Mouse (Mus musculus): ENCODE results near the gene Rasal3. TPM values are rescaled to one million over a fixed set of nuclear protein-coding genes. Genes with fewer than 3 reads are reported as not detected.

Rasal3 gene
- polyA plus RNA-seq (2011; ENCODE audit: insufficient read length, low read depth, missing spikeins), result not detected in 2 replicates

DNA sequence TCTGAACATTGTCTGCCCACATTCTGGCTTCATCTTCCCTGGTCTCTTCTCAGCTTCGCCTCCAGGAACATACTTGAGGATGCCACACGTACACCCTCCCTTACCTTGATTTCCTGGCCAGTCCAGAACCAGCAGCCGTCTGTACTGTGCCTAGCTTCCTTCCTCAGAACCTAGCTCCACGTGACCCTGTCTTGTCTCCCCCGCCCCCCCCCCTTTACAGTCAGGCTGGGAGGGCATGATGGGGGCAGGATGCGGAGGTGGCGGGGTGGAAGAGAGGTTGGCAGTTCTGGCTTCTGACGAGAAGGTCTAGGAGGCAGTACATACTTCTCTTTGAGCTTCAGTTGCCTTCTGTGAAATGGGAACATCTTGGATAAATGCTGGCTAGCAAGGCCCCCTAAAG is at the start of gene Rasal3:
Rasal3 (minus strand) TSS at position 167 of the 400 bp plus-strand sequence.
- no peak within 1 kb of the TSS for H3K4me3 ChIP-seq (ENCODE audit: insufficient read depth, low read length)
- no peak for TF ChIP-seq CTCF (IDR thresholded peaks at IDR 0.05; ENCODE audit: borderline replicate concordance, insufficient read depth, low read length)
- no peak for TF ChIP-seq POLR2A (IDR thresholded peaks at IDR 0.05; ENCODE audit: low read depth, low read length)
- H3K27ac ChIP-seq (ENCODE audit: insufficient read depth, low read length), result no peak within 1 kb of the TSS

DNA sequence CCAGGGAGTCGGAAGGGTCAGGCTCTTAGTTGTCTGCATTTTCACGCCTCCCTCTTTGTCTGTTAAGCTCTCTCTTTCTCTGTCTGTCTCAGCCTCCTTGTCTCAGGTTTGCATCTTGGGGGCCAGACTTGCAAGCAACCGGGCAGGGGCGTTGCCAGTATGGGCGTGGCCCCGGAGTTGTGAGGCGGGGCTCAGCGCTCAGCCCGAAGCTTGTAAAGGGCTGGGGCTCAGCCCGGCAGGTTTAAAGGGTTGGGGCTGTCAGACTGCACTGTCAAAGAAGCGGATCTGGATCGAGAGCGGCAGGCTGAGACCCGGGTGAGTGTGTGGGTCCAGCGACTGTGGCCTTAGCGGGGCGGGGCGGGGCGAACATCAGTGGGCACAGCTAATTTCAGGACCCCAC is 49.1 kb upstream of the Rasal3 start, which contains the start of gene Cyp4f39:
Cyp4f39 (plus strand) TSS at position 242 of the 400 bp plus-strand sequence.
- Histone ChIP-seq H3K4me1 (ENCODE audit: control insufficient read depth, insufficient read depth, low read length) (no peaks in the 10 kb centered on the region), H3K4me3 (ENCODE audit: insufficient read depth, low read length) (0 out of 2 replicates have a peak within 1 kb of the TSS, but pooled peaks have one; percentile 4), H3K27ac (ENCODE audit: insufficient read depth, low read length) (no peak within 1 kb of the TSS)
- no peak for TF ChIP-seq POLR2A (IDR thresholded peaks at IDR 0.05; ENCODE audit: low read depth, low read length)
- TF ChIP-seq CTCF (IDR thresholded peaks at IDR 0.05; ENCODE audit: borderline replicate concordance, insufficient read depth, low read length), result no peak

More for the DNA sequence above, at the start of gene Rasal3:
- H3K4me1 ChIP-seq (ENCODE audit: control insufficient read depth, insufficient read depth, low read length), result no peaks in the 10 kb centered on the region

DNA sequence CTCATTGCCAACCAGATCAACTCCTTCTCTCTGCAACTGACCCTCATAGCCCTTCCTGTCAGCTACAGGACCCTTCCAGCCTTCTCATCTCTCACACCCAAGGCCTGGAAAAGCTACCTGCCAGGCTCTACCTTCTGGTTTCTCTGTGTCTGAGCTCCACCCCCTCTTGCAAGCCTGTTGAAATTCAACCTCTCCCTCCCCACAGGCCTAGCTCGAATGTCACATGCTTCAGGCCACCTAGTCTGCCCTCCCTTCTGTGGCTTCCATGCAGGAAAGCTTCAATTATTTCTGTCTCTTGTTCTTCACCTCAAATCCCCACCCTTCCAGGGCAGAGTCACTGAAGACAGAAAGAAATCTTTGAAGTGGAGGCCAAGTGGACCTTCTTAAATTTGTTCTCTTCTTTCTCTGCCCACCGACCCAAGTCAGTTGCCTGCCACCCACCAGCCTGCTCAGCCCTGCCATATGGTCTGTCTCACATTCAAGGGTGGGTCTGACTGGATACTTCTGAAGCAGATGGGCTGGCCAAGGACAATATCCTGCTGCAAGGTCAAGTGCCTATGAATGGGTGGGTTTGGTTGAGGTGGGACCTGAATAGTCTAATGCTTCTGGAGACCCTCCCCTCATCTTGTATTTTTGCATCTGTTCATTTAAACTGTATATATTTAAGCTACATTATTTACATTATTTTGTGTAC is 47.6 kb upstream of the Rasal3 start:
- no peaks in the 10 kb centered on the region for H3K4me1 ChIP-seq (ENCODE audit: control insufficient read depth, insufficient read depth, low read length)
- TF ChIP-seq CTCF (IDR thresholded peaks at IDR 0.05; ENCODE audit: borderline replicate concordance, insufficient read depth, low read length) (no peak), POLR2A (IDR thresholded peaks at IDR 0.05; ENCODE audit: low read depth, low read length) (no peak)

DNA sequence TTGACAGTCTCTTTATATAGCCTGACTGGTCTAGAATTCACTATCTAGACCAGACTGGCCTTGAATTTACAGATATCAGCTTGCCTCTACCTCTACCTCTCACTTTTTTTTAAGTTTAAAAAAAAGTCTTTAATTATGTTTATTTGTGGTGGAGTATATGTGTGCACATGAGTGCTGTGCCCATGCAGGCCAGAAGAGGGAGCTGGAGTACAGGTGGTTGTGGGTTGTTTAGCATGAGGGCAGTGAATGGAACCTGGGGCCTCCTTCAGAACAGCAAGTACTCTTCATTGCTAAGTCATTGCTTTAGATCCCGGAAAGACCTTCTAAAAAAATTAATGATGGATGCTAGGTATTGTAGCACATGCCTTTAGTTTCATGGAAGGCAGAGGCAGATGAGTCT is 45.7 kb upstream of the Rasal3 start:
- Histone ChIP-seq H3K4me3 (ENCODE audit: insufficient read depth, low read length) (no peak overlapping the region), H3K4me1 (ENCODE audit: control insufficient read depth, insufficient read depth, low read length) (no peaks in the 10 kb centered on the region), H3K27ac (ENCODE audit: insufficient read depth, low read length) (no peak overlapping the region)
- no peak for TF ChIP-seq CTCF (IDR thresholded peaks at IDR 0.05; ENCODE audit: borderline replicate concordance, insufficient read depth, low read length)
- TF ChIP-seq POLR2A (IDR thresholded peaks at IDR 0.05; ENCODE audit: low read depth, low read length), result no peak

More for the DNA sequence above, 47.6 kb upstream of the Rasal3 start:
- H3K4me3 ChIP-seq (ENCODE audit: insufficient read depth, low read length), result no peak overlapping the region
- no peak overlapping the region for H3K27ac ChIP-seq (ENCODE audit: insufficient read depth, low read length)

DNA sequence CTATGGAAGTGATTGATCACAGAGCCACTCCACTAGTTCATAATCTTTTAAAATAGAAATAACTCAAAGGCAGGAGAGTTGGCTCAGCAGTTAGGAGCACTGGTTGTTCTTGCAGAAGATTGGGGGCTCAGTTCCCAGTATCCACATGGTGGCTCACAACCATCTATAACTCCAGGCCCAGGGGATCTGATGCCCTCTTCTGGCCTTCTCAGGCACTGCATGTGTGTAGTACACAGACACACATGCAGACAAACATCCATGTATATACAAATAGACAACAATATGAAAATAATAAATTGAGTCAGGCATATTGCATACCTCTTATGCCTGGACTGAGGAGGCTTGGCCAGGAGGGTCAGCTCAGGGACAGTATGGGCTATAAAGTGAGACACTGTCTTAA is 43.8 kb upstream of the Rasal3 start:
- H3K4me3 ChIP-seq (ENCODE audit: insufficient read depth, low read length), result no peak overlapping the region
- H3K4me1 ChIP-seq (ENCODE audit: control insufficient read depth, insufficient read depth, low read length), result no peaks in the 10 kb centered on the region
- no peak for TF ChIP-seq CTCF (IDR thresholded peaks at IDR 0.05; ENCODE audit: borderline replicate concordance, insufficient read depth, low read length)
- TF ChIP-seq POLR2A (IDR thresholded peaks at IDR 0.05; ENCODE audit: low read depth, low read length), result no peak
- no peak overlapping the region for H3K27ac ChIP-seq (ENCODE audit: insufficient read depth, low read length)

DNA sequence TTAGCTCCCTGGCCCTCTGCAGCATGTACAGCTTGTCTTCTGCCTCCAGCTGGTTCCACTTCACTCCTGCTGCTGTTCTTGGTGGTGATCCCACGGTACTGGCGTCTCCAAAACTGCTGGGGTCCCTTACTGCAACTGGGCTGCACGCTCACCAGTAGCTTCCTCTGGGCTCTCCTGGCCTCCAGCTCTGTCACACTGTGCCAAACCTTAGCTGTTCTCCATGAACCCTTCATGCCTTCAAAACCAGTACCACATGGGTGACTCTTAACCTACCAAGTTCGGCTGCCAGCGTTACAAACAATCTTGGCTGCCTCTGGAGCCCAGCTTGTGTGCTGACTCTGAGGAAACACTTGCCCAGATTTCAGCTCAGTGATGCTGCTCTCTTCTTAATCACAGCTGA is 41.6 kb upstream of the Rasal3 start:
- no peak overlapping the region for H3K4me3 ChIP-seq (ENCODE audit: insufficient read depth, low read length)
- H3K4me1 ChIP-seq (ENCODE audit: control insufficient read depth, insufficient read depth, low read length), result no peaks in the 10 kb centered on the region
- no peak overlapping the region for H3K27ac ChIP-seq (ENCODE audit: insufficient read depth, low read length)
- TF ChIP-seq CTCF (IDR thresholded peaks at IDR 0.05; ENCODE audit: borderline replicate concordance, insufficient read depth, low read length) (no peak), POLR2A (IDR thresholded peaks at IDR 0.05; ENCODE audit: low read depth, low read length) (no peak)

DNA sequence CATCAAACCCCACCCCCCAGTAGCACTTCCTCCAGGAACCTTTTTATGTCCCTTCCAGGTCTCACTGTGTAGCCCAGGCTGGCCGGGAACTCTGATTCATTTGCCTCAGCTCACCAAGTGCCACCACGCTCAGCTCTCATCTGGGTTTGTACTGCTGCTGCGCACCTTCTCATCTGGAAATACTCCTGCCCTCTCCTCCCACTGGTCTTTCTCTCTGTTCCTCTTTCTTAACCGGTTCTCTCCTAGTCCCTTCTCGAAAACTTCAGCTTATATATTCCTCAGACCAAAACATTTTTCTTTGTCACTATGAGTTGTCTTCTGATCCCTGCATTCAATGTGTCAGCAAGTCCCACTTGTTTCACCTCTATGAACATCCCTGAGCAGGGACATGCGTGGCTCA is 39.9 kb upstream of the Rasal3 start:
- TF ChIP-seq CTCF (IDR thresholded peaks at IDR 0.05; ENCODE audit: borderline replicate concordance, insufficient read depth, low read length) (no peak), POLR2A (IDR thresholded peaks at IDR 0.05; ENCODE audit: low read depth, low read length) (no peak)
- Histone ChIP-seq H3K27ac (ENCODE audit: insufficient read depth, low read length) (no peak overlapping the region), H3K4me3 (ENCODE audit: insufficient read depth, low read length) (no peak overlapping the region), H3K4me1 (ENCODE audit: control insufficient read depth, insufficient read depth, low read length) (no peaks in the 10 kb centered on the region)

DNA sequence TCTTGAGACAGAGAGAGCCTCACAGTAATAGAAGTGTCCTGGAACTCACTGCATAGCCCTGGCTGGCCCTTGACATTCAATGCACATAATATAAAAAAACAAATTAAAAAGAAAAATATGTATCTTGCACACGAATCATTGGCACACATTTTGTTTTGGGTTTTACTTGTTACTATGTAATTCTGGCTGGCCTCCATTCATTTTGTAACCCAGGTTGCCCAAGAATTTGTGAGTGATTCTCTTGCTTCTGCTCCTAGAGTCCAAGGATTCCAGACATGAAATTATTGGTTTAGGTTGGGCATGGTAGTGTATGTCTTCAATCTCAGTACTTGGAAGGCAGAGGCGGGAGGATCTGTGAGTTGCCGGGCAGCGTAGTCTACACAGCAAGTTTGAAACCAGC is 33.7 kb upstream of the Rasal3 start:
- H3K4me1 ChIP-seq (ENCODE audit: control insufficient read depth, insufficient read depth, low read length), result no peaks in the 10 kb centered on the region
- H3K4me3 ChIP-seq (ENCODE audit: insufficient read depth, low read length), result no peak overlapping the region
- H3K27ac ChIP-seq (ENCODE audit: insufficient read depth, low read length), result no peak overlapping the region
- no peak for TF ChIP-seq POLR2A (IDR thresholded peaks at IDR 0.05; ENCODE audit: low read depth, low read length)
- no peak for TF ChIP-seq CTCF (IDR thresholded peaks at IDR 0.05; ENCODE audit: borderline replicate concordance, insufficient read depth, low read length)

DNA sequence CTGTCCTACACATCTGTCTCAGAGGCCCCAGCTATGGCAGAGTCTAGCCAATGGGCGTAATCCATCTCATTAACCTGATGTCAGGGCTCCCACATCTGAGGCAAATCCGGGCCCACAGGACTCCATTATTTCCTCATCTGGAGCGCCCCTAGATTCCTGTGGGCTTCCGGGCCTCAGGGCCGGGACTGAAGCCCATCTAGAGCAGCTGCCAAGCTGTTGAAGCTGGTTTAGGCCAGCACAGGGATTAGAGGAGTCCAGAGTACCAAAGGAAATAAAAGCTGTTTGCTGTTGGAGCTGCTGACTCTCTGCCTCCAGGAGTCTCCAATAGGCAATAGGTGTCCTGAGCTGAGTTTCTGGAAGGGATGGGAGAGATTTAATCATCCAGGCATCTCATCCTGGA is 31.8 kb upstream of the Rasal3 start:
- H3K4me1 ChIP-seq (ENCODE audit: control insufficient read depth, insufficient read depth, low read length), result no peaks in the 10 kb centered on the region
- no peak for TF ChIP-seq POLR2A (IDR thresholded peaks at IDR 0.05; ENCODE audit: low read depth, low read length)
- TF ChIP-seq CTCF (IDR thresholded peaks at IDR 0.05; ENCODE audit: borderline replicate concordance, insufficient read depth, low read length), result no peak
- no peak overlapping the region for H3K27ac ChIP-seq (ENCODE audit: insufficient read depth, low read length)
- H3K4me3 ChIP-seq (ENCODE audit: insufficient read depth, low read length), result no peak overlapping the region

DNA sequence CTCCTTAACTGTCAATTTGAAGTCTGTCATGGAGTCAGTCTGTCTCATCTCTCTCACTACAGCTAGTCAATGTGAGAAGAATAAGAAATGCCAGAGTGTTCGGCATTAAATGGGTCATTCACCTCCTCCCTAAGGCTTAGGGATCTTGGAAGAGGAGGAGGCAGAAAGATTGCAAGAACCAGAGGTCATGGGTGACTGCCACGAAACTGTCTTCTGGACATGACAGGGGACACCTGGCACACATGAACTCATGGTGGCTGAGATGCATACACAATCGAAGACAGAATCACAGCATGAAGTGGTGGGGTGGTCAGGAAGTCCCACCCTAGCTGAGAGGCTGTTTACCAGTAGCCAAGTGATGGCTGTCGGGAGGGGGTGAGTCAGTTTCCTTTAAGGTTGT is 30.9 kb upstream of the Rasal3 start:
- TF ChIP-seq CTCF (IDR thresholded peaks at IDR 0.05; ENCODE audit: borderline replicate concordance, insufficient read depth, low read length), result no peak
- no peak for TF ChIP-seq POLR2A (IDR thresholded peaks at IDR 0.05; ENCODE audit: low read depth, low read length)
- no peaks in the 10 kb centered on the region for H3K4me1 ChIP-seq (ENCODE audit: control insufficient read depth, insufficient read depth, low read length)
- H3K27ac ChIP-seq (ENCODE audit: insufficient read depth, low read length), result no peak overlapping the region

More for the DNA sequence above, 30.9 kb upstream of the Rasal3 start:
- H3K4me3 ChIP-seq (ENCODE audit: insufficient read depth, low read length), result no peak overlapping the region
